Mouse (Mus musculus) skeletal muscle tissue, adult 2 months (tissue): ENCODE measurements around the gene Asb7.

Experiments used
- DNase-seq: peaks from one replicate; pipeline ENCODE4 v3.0.0-alpha.2; 2012; ENCODE audit warnings: low read depth, low spot score

Gene Asb7

DNA sequence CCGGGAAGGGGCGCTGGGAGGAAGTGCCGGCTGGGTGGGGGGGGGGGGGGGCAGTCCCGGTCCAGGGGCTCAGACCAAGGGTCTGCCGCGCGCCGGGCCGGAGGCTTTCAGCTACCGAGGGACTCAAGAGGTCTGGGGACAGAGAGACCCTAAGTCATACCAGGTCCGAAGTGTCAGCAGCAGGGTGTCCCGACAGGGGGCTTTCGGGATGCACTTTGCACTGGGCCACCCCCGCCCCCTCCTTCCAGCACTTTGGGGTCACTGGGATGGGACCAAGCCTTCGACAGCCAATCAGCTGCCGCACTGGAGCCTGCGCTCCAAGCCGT lies at the start of gene Asb7:
Gene Asb7 (minus strand): TSS at position 303 of the 326 bp plus-strand sequence.
- no peak for DNase-seq

DNA sequence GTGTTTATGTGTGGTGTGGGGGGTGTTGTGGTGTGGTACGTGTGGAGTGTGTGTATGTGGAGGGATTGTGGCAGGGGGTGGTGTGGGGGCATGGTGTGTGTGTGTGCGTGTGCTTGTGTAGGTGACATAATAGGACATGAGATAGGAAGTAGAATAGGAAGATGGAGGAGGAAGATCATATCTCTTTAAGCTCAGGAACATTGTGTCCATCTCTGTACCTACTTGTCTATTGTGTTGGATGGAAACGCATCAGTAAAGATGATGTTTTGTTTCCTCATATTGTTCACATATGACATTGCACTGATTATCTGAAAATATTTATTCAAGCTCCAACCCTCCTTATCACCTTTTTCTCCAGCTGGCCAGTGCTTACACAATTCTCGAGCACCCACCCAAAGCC lies 48.0 kb upstream of the Asb7 start:
- DNase-seq = no peak

DNA sequence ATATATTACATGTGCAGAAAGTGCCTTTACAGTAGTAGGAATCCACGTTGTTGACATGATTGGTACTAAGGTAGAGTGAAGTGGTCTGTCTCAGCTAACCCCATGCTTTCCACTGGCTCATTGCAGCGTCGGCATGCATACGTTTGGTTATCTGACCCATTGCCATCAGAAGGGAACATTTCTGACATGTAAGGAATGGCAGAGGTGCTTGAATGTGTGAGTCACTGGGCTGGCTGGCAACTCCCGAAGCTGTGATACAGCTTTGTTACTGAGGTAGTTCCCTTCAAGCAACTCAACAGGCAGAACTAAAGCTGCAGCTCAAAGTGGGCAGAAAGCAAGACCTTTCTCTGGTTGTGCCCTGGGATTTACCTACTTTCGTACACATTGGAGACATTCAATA lies 45.6 kb upstream of the Asb7 start:
- no peak for DNase-seq

DNA sequence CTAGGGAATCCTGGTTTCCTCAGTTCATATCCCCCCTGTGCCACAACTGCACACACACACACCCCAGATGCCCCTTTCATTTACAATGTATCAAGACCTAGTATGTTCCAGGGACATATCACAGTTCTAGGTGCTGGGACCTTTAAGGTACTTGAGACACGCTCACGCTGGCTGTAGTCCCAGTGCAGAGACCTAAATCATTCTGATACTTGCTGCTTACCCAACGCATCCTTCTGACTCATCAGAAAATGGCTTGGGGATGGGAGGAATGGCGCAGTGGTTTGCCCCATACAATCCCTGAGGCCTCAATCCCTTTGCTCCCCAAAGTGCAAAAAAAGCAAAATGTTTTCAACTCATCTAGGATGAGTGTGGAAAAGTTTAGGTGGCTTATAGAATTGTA lies 45.1 kb upstream of the Asb7 start:
- no peak for DNase-seq

DNA sequence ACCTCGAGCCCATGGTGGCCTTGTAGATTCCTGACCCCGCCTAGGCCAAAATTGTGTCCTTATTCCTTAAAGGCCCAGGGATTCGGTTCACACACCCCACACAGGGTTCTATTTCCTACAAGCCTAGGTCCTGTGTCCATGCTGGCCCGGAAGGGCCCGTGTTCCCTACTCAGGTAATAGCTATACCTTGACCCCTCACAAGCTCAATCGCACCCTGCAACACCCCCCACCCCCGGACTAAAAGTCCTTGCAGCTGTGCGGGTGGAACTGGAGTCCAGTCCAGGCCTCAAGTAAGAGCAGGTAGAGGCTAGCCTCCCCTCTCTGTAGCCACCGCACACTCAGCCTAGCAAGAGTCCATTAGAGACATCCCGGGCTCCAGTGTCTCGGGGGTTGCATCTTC lies 44.5 kb upstream of the Asb7 start:
- DNase-seq = no peak

DNA sequence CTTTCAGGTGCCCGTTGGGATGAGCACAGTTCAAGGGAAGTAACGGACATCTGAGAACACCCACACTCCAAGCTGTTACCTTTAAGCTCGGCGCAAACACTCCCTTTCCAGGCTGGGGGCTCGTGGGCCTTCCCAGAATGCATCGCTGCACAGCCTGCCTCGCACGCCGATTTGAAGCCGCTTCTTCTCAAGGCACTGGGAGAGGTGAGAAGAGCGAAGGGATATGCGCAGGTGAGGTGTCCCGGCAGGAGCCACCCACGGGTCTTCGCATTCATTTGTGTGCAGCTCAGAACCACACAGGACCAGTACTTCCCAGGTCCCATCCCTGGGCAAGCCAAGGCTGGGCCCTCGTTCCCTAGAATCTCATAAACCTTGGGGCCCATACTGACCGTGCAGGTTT lies 44.0 kb upstream of the Asb7 start:
- no peak for DNase-seq

DNA sequence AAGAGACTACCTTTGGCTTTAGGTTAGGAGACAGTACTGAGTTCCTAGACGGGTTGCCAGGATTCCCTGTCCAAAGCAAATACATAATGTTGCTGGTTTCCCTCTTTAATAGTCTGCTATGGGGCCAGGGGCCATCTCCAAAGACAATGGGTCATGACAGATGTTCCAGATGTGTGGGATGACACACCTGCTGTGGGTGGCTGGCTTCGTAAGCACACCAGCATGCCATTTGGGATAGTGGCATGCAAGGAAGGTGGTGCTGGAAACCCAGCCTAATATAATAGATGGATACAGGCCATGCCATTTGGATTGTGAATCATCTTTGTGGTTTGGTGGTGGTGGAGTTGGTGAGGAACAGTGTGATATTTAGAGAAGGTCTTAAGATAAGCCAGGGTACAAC lies 39.8 kb upstream of the Asb7 start:
- no peak for DNase-seq

DNA sequence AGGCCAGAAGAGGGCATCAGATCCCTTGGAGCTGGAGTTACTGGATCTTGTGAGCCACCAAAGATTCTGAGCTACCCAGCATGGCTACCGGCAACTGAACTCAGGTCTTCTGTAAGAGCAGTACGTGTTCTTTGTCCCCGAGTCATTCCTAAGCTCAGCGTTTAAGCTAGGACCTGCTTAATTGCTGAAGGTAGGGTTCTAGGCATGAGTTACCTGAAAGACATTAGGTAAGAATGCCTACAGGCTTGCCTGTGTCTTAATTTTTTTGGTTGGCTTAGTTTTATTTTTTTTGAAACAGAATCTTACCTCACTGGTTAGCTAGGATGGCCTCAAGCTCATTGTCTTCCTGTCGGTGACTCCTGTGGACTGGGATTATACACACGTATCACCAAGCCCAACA lies 38.7 kb upstream of the Asb7 start:
- no peak for DNase-seq

DNA sequence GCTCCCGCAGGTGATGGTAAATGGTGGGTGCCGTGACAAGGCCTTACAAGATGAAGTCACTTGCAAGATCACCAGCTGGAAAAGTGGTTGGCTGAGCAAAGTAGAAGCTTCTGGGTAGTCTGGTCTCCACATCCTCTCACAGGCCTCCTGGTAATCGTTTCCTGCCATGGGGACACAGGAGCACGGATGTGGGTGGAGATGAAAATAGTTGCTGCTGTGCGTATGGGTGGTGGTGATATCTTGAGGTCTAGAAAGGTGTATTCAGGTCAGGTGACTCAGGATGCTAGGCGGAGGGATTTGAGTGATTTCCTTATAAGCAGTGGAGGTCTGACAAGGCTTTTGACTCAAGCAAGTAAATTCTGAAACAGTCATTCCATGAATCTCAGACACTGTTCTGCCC lies 35.6 kb upstream of the Asb7 start:
- no peak for DNase-seq

DNA sequence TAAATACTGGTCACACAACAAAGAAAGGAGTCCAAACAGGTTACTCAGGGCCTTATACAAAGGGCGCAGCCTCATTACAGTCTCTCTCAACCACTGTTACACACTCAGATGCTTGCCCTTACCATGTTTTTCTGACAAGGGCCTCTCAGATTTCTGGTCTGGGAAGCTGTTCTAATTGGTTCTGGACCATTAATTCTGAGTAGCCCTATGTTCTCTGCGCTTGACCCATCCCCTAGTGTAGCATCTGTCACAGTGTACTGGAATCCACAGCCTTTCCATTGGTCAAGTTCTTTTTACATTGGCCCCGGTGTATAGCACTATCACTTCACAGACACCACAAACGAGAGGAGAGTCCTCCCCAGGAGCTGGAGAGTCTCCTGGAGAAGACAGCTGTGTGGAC lies 35.1 kb upstream of the Asb7 start:
- no peak for DNase-seq

DNA sequence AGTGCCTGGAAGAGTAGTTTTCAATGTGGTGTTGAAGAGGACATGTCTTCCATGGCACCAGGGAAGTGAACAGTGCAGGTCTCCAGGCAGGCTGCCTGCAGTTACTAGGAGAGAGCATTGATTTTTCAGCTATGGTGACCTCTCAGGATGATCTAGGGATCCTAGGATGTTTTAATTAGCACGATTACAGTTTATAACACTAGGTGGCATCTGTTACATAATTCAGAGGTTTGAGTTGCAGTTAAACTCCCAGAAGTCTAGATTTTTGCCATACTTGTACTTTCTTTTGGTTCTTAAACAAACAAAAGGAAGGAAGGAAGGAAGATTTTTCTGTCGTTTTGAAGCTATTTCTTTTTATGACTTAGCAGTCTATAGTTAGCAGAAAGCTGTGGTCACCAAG lies 21.8 kb upstream of the Asb7 start:
- no peak for DNase-seq

DNA sequence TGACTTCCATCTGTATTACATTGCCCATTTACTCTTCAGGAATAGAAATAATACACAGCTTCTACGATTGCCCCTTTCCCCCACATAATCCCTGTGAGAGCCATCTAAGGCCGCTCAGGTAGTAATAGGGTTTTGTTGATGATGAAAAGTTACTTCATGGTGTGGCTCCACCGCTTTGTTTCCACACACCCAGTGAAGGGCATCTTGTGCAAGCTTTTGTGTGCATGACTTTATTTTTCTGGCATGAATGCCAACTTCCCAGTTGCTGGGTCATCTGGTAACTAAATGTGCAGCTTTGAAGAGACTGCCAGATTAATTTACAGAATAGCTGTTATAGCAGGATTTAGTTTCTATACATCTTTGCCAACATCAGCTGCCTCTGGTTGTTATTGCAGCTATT lies 15.2 kb upstream of the Asb7 start:
- no peak for DNase-seq

DNA sequence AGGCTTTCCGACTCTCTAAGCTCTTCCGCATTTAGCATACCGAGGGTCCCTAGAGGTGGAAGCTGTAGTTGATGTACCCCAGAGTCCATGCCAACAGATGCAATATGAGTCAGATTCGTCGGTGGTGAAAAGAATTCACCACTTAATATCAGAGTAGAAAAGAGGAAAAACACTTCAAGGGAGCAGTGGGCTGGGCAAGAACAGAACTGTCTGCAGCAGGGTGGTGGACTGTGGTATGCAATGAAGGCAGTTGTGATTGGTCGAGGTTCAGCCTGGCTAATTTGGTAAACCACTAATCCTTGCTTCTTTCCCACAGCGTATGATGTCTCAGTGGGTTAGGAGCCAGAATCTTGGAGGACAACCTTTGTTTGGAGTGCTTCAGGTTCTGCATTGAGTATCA lies 13.3 kb upstream of the Asb7 start:
- DNase-seq = no peak

DNA sequence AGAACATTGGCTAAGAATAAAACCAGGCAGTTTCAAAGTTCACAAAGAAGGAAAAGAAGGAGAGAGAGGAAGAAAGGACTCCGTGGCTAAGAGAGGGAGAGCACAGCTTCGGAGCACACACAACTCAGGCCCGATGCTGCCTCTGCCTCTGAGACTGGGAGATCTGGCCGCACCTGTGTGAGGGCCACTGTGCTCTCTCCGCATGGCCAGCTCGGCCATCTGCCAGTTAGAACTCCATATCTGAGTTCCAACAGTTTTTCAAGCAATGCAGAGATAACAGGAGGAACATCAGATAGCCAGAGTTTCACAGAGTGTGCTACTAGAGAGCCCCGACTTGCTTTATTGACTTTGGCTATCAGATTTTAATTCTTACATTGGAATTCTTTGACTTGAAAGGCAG lies 5.1 kb upstream of the Asb7 start:
- DNase-seq = no peak

DNA sequence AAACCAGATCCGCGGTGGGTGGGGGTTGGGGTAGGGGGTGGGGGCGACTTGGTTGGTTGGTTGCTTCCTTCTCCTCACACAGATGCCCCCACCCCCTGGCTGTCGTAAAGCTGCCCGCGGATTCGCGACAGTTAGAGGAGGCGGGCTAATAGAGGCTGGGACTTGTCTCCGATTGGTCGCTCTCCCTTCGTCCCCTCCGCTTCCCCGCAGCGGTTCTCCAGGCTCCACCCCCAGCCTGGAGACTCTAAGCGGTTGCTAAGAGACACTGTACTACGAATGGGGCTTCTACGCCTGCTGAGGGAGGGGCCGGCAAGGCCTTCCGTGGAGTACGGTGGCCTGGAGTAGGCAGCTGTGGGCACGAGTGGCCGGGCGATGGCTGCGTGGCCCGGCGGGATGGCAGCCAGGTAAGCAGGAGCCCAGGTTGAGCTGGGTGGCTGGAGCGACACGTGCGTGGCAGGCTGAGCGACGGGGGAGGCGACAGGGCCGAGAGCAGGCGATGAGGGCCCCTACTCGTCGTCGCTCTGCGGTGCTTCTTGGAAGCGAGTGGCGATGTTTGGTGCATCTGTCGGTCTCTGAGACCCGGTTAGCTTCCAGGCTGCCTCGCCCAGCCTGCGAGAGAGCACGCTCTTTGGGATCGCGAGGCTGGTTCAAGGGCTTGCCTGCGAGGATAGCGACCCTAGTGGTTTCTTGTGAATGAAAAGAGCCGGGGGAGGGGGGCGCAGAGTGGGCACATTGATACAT lies 394 bp upstream of the Asb7 start, which contains the start of gene Lins1:
Gene Lins1 (plus strand): TSS at position 270 of the 741 bp plus-strand sequence.
- peak; percentile 99 for DNase-seq

DNA sequence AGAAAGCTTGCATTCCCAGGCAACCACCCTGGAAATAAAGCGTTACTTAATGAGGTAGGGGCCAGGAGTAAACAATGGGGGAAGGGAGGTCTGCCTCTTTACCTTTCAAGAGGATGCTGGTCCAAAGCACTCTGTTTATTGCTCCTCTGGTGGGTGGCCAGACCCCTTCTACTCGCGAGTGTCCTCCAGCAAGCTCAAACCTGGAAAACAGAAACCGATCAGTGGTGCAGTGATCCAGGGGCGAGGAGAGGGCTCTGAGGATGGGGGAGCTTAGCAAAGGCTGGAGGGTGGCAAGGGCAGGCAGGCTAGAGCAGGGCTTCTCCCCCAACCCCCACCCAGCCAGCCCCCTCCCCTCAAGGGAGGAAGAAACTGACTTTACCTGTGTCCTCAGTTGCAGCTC lies 675 bp downstream of the Asb7 start:
- DNase-seq = no peak

DNA sequence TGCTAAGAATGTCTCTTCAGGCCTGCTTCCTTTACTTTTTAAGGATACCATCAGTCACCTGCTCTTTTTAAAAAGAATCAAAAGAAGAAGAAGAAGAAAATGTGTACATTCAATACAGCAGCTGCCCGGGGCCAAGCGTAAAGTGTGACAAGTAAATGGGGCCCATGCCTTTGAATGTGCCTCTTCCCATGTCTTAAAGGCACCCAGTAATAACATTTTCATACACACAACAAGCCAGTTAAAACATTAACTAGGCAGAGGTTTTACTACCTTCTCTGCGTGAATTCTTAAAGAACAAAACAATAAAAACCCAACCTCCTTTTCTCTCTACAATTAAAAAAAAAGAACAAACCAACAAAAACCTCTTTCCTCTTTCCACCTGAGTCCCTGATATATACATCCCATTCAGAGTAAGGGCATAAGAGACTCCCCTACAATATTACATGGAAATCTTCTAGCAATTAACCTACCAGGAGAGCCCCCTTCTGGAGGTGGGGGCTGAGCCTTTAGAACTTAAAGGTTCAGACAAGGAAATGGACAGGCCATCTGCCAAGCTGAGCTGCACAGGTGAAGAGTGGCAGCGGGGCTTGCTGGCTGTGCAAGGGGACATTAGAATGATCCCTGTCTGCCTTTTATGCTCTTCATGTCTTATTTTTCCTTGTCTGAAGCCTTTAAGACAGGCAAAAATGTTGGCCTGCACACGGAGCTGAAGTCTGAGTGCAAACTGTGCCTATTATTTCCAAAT lies 7.1 kb downstream of the Asb7 start:
- DNase-seq = no peak

DNA sequence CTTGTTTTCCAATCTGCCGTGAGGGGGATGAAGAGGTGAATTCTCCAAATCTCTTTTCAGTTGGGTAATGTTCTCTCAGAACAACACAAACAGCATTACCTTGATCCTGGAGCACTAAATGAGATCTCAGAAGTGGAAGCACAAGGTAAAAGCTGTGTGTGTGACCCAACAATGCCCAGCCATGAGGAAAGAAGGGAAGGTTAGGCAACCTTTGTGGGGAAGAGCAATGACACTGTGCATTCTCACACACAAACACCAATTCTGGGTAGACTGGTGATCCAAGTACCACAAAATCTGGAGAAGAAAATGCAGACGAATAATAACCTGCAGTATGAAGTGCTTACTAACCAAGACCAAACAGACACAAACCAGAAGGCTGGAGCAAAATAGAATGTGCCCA lies 13.6 kb downstream of the Asb7 start:
- DNase-seq = no peak

DNA sequence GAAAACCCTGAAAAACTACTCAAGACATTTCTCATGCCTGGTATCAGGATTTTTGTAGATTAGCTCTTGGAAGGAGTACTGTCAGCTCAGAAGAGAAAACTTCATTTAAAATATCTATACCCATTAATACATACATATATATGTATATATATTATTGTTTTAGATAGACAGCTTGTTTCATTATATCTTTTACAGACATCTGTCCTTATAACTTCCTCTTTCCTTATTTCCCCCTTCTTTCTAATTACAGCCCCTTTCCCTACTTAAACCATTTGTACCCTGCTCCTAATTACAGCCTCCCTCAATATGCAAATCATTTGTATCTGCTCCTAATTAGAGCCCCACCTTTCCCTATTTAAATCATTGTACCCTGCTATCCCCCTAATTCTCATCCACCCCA lies 22.3 kb downstream of the Asb7 start:
- DNase-seq = no peak

DNA sequence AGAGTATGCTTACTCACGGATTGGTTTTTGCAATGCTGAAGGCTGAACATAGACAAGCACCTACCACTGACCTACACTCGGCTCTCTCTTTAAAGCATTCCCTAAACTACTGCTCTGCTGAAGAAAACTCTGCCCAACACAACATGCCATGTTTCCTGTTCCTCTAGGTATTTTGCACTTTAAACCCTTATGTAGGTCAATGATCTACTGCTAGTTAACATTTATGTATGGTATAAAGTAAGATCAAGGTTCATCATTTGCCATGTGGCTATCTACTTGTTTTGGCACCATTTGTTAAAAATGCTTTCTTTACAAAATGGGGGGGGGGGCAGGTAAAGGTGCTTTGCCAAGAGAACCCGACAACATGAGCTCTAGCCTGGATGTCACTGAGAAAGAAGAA lies 25.8 kb downstream of the Asb7 start:
- no peak for DNase-seq

DNA sequence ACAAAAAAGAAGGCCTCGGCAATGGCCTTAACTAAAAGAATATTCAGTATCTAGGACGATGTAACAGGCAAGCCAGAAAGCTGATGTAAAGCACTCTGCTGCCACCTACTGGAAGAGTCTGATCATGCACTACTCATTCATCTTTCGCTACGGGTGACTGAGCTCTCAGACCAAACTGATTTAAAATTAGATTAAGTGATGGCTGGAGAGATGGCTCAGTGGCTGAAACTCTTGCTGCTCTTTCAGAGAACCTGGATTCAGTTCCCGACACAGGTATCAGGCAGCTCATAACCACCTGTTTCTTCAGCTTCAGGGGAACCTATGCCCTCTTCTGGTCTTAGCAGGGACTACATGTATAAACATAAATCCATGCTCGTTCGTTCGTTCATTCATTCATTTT lies 27.8 kb downstream of the Asb7 start:
- DNase-seq = peak; percentile 63

DNA sequence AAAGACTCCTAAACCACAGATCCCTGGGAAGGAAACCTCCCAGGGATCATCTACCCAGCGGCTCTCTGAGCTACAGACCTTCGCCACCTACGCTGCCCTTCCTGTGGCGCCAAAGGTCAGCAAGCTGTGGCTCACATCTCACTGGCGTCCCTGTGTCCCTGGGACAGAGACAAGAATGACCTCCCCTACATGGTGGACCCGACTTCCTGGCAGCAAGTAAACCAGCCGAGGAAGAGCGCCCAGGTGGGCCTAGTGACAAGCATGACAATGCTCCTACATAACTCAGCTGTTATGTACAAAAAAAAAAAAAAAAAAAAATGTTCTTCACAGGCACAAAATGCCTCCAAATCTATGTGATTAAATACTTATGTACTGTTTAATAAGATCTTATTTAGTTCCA lies 28.4 kb downstream of the Asb7 start:
- no peak for DNase-seq

DNA sequence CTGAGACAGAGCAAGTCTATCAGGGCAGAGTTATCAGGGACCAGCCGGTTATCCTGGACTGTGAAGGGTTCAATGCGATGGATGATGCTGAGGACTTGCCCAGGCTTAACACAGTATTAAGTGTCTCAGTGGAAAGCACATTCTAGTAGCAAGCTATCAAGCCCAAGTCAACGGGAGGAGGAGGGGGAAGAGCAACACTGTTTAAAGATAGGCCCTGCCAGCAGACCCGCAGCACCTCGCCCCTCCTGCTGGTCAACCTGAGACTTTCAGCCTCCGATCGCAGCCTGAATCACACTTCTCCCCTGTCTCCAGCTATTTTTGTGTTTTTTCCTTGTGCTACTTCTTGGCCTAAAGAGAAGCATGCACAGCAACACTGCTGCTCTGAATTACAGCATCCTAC lies 29.1 kb downstream of the Asb7 start:
- DNase-seq = no peak

DNA sequence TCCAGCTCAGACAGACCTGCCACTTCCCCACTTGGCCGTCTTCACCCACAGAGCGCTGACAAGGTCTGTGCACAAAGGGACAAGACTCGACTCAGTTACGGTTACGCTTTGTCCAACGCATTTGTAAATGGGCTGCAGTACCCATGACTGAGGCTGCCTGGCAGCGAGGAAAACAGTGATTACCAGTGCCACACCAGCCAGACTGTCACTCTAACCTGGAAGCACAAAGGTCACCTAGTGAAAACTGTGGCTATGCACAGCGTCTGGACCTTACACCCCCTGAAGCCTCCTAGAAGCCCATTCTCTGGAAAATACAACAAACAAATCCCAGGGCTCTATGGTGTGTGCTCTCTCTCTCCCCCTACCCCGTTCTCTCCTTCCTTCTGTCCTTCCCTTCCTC lies 33.9 kb downstream of the Asb7 start:
- DNase-seq = no peak
